Mouse (Mus musculus) left cerebral cortex, adult 18-20 months (tissue): Measurements from ENCODE around the gene Hba-x. TPM values are rescaled to one million over a fixed set of nuclear protein-coding genes. Genes with fewer than 3 reads are reported as not detected.
A peak's percentile ranks its signal among the peaks of the same experiment; 100 is the strongest.

Source experiments
- DNase-seq, 2 experiments: peaks; one replicate each; pipeline ENCODE4 v3.0.0; 2021 to 2022; ENCODE audit warnings: low spot score in 2 of 2, mixed read lengths in 1 of 2
- long read RNA-seq, 2 experiments: library from polyadenylated mRNA; stranded (forward); transcript quantifications; one replicate each; pipeline ENCODE4 v2.0.0; 2021
- total RNA-seq, 2 experiments: library from RNA; stranded (reverse); gene quantifications; 2 replicates each; pipeline ENCODE4 v1.2.3; 2021

Hba-x gene
- total RNA-seq = not detected
- long read RNA-seq, experiment 1 = 0 reads
- long read RNA-seq, experiment 2 = 0 reads

GRCm38 (mm10) chr11:32276347-32276746 lies at the start of gene Hba-x:
Hba-x (plus strand) TSS chr11:32276400.
- no peak for DNase-seq

- no peak for DNase-seq
Observed at GRCm38 (mm10) chr11:32227041-32227440, 49.2 kb upstream of the Hba-x start.

GRCm38 (mm10) chr11:32227555-32227954 lies 48.6 kb upstream of the Hba-x start:
- DNase-seq = no peak

GRCm38 (mm10) chr11:32228292-32228845 lies 47.8 kb upstream of the Hba-x start:
- no peak for DNase-seq

GRCm38 (mm10) chr11:32230220-32230619 lies 46.0 kb upstream of the Hba-x start:
- DNase-seq = peak; percentile 62 to 63

GRCm38 (mm10) chr11:32231125-32231524 lies 45.1 kb upstream of the Hba-x start:
- DNase-seq = peak in 1 of 2 experiments; percentile 73

GRCm38 (mm10) chr11:32232848-32233247 lies 43.4 kb upstream of the Hba-x start:
- no peak for DNase-seq

GRCm38 (mm10) chr11:32233895-32234294 lies 42.3 kb upstream of the Hba-x start:
- DNase-seq = no peak

- DNase-seq = no peak
Observed at GRCm38 (mm10) chr11:32234816-32235485, 41.2 kb upstream of the Hba-x start.

- peak; percentile 58 to 76 for DNase-seq
Observed at GRCm38 (mm10) chr11:32235646-32236045, 40.6 kb upstream of the Hba-x start.

- DNase-seq = no peak
Observed at GRCm38 (mm10) chr11:32236132-32236531, 40.1 kb upstream of the Hba-x start.

- no peak for DNase-seq
Observed at GRCm38 (mm10) chr11:32236712-32237410, 39.3 kb upstream of the Hba-x start.

GRCm38 (mm10) chr11:32237411-32237795 lies 38.8 kb upstream of the Hba-x start:
- no peak for DNase-seq

GRCm38 (mm10) chr11:32238093-32238860 lies 37.9 kb upstream of the Hba-x start:
- peak; percentile 74 to 77 for DNase-seq

GRCm38 (mm10) chr11:32241391-32241790 lies 34.8 kb upstream of the Hba-x start:
- no peak for DNase-seq

GRCm38 (mm10) chr11:32242209-32242608 lies 34.0 kb upstream of the Hba-x start:
- DNase-seq = no peak

- peak in 1 of 2 experiments; percentile 72 for DNase-seq
Observed at GRCm38 (mm10) chr11:32243205-32243955, 32.8 kb upstream of the Hba-x start.

- DNase-seq = no peak
Observed at GRCm38 (mm10) chr11:32244064-32244463, 32.1 kb upstream of the Hba-x start.

- no peak for DNase-seq
Observed at GRCm38 (mm10) chr11:32244617-32245016, 31.6 kb upstream of the Hba-x start.

GRCm38 (mm10) chr11:32245614-32246013 lies 30.6 kb upstream of the Hba-x start:
- no peak for DNase-seq

GRCm38 (mm10) chr11:32247068-32247467 lies 29.1 kb upstream of the Hba-x start:
- no peak for DNase-seq
